Mouse (Mus musculus) mammary gland, adult 2 months (tissue): ENCODE data around the gene Ppp4r4. TPM values are rescaled to one million over a fixed set of nuclear protein-coding genes. Genes with fewer than 3 reads are reported as not detected.

Experiments used
- polyA plus RNA-seq: library from polyadenylated mRNA; depleted of rRNA; stranded (reverse); fragments of >200 nt; gene quantifications from 2 replicates; pipeline ENCODE4 v1.2.3, GENCODE M21; 2012; ENCODE audit warnings: low replicate concordance; rRNA removed

Ppp4r4 gene
- polyA plus RNA-seq, result 0.84 and 0.89 TPM in 2 replicates

DNA sequence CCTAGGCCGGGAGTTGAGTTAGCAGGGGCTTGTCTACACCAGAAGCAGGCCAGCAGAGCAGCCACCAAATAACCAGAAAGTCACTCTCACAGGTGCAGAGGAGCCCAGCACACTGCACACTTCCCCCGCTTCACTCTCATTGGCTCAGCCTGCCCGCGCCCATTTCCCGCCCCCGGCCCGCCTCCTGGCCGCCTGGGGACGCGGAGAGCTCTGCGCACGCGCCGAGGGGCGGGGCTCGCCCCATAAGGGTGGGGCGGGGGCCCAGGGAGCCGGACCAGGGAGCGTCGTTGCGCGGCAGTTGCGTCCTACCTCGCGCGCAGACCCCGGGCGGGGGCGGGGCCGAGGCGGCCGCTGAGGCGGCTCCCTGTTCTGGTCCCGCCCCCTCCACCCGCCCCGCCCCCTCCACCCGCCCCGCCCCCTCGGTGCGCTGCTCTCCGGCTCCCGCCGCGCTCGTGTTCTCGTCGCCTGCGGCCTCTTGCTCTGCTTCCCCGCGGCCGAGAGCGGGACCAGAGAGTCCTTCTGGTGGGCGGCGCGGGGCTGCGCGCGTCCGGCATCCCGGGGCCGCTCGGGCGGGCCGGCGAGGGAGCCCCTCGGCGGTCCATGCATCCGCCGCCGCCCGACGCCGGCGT, at the start of gene Ppp4r4:
Gene Ppp4r4, plus strand, starts transcription at position 264 of the 629 bp plus-strand sequence.

DNA sequence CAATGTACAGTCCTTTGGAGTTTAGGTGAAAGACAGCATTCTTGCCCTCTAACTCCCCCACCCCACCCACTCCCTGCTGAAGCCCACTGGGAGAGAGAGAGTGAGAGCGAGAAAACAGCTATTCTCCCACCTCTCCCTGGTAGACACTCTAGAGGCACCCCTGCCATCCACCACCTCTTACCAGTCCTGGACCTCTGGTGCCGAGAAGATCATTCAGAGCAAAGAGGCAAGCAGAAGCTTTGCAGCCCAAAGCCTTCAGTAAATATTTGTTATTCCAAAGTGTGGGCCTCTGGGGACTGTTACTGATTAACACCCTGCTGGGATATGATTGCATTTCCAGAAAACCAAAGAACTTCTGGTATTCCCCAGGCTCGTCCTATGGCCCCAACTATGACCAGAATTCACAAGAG, 99.1 kb downstream of the Ppp4r4 start, which contains the start of gene Serpina10:
Gene Serpina10, minus strand, starts transcription at position 242 of the 410 bp plus-strand sequence.

DNA sequence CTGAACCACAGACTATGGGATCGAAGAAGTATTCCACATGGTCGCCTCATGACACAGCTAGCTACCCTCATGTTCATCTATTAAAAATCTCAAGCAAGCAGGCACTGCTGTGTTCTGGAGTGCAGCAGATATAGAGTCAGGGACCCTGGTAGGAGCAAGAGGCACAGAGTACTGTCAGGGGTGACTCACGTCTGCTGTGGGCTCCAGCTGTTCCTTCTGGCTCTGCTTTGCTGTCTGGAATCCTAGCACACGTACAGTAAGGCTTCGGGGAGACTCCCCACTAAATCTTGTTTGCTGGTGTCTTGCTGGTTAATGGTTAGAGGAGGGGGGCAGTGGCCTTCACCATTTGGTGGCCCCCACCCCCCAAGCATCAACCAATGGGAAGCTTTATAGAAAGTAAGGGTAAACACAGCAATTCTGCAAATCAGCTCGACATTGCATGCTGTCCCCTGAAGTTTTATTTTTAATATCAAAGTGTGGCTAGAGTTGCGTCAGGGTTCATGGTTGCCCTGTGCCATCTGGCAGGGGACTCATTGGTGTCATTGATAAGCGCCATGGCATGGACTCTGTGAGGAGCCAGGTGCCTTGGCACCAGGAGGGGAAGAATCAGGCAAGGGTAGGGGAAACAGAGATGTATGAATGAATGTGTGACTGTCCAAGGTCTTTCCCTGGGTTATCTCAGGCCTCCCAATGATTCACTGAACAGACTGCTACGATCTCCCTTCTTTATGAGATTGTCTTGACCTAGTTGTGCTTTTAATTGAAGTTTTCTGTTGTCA, 125.0 kb downstream of the Ppp4r4 start, which contains the start of gene Serpina6:
Gene Serpina6, minus strand, starts transcription at position 365 of the 779 bp plus-strand sequence.

Other genes with a start within 250 kb of the Ppp4r4 start
- not detected in 2 replicates for gene Fam181a, start 221.3 kb upstream of the Ppp4r4 start, polyA plus RNA-seq
- gene Asb2, start 176.3 kb upstream of the Ppp4r4 start, polyA plus RNA-seq, result 20.7 and 80.8 TPM in 2 replicates
- gene Otub2, start 143.6 kb upstream of the Ppp4r4 start, polyA plus RNA-seq, result 3.6 and 5.8 TPM in 2 replicates
- gene 9330161L09Rik, start 124.5 kb upstream of the Ppp4r4 start, polyA plus RNA-seq, result 0.81 and 1.3 TPM in 2 replicates
- gene Ddx24, start 106.5 kb upstream of the Ppp4r4 start, polyA plus RNA-seq, result 29.2 and 49.9 TPM in 2 replicates
- gene Ifi27, start 98.1 kb upstream of the Ppp4r4 start, polyA plus RNA-seq, result 1,029 and 1,525 TPM in 2 replicates
- 4,536 and 5,133 TPM in 2 replicates for gene Ifi27l2a, start 88.6 kb upstream of the Ppp4r4 start, polyA plus RNA-seq
- gene Ifi27l2b, start 75.1 kb upstream of the Ppp4r4 start, polyA plus RNA-seq, result not detected in 2 replicates
- 1.8 and 1.9 TPM in 2 replicates for gene Serpina10, start 99.2 kb downstream of the Ppp4r4 start, polyA plus RNA-seq
- 0.43 TPM in 1 of 2 replicates, not detected in the other for gene Serpina6, start 124.9 kb downstream of the Ppp4r4 start, polyA plus RNA-seq
- gene Serpina16, start 143.9 kb downstream of the Ppp4r4 start, polyA plus RNA-seq, result not detected in 2 replicates
- gene Serpina1f, start 163.2 kb downstream of the Ppp4r4 start, polyA plus RNA-seq, result not detected in 2 replicates
- gene Serpina1d, start 241.3 kb downstream of the Ppp4r4 start, polyA plus RNA-seq, result 0.52 and 2.8 TPM in 2 replicates